Mouse (Mus musculus): Measurements from ENCODE around the gene Dcaf1.

Dcaf1 gene

GRCm38 (mm10) chr9:106903791-106904134, 82.1 kb downstream of the Dcaf1 start:
- DNase-seq (ENCODE audit: low spot score in 2 of 2) = peak in 1 of 2 experiments; percentile 45

DNA sequence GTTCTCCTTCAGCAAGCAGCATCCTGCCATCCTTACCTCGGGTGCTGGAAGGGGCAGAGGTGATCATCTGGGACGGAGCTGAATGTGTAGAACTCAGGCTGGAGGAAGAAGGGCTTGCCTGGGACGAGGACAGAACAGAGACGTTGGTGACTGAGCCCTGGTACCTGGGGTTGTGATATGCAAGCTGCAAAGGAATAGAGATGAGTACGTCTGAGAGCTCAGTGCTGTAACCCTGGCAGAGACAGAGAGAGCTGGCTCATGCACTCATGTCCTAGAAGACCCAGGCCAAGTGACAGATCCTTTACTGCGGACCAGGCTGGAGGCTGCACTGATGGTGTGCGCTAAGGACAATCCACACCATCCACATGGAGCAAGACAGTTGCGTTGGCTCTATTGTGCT, 84.9 kb downstream of the Dcaf1 start:
- DNase-seq (ENCODE audit: low spot score in 2 of 2) = no peak

- DNase-seq (ENCODE audit: low spot score in 2 of 2) = no peak
Observed at GRCm38 (mm10) chr9:106908174-106908573, 86.5 kb downstream of the Dcaf1 start.

GRCm38 (mm10) chr9:106908715-106909114, 87.0 kb downstream of the Dcaf1 start:
- no peak for DNase-seq (ENCODE audit: low spot score in 2 of 2)

DNA sequence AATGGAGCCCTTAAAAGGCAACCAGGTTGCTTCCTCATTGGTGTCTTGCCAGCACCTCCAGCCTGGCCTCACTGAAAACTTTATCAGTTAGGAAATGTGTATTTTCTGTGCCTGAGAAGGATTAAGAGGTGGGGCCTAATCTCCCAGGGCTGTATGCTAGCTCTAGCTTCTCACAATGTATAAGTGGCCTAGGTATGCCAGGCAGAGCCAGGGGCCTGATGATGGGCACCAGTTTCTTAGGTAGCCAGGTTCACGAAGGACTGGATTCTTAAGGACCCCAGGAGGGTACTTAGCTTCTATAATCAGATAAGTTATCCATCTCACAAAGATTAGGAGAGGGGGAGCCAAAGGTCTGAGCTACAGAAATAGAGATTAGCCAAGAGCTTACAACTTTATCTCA, 90.0 kb downstream of the Dcaf1 start:
- DNase-seq (ENCODE audit: low spot score in 2 of 2) = no peak

GRCm38 (mm10) chr9:106913759-106914158, 92.1 kb downstream of the Dcaf1 start:
- no peak for DNase-seq (ENCODE audit: low spot score in 2 of 2)

DNA sequence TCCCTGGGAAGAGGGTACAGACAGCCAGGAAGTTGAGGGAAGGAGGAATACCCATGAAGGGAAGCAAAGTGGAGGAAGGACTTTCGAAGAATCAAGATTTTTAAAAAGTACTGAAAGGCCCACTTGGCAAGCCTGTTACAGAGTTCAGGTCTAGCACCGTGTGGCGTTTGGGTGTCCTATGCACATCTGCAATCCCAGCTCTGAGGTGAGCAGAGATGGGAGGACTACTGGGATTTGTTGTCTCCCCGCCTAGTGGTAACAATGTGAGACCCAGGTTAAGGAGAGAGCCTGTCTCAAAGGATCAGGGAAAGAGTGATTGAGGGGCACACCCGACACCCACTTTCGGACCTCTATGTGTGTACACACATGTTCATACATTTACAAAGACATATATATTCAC, 93.2 kb downstream of the Dcaf1 start:
- no peak for DNase-seq (ENCODE audit: low spot score in 2 of 2)
